Mouse (Mus musculus): ENCODE measurements around the gene Map3k3. TPM values are rescaled to one million over a fixed set of nuclear protein-coding genes. Genes with fewer than 3 reads are reported as not detected.
"Not testable (repeated sequence)": the region's sequence is repeated elsewhere in the genome, so short reads cannot be mapped to it uniquely, and the experiment has no call there.

The Map3k3 gene
- polyA plus RNA-seq, 1 experiment from 2014 or later: 14.7 TPM

GRCm38 (mm10) chr11:106193371-106194154 lies 109.2 kb downstream of the Map3k3 start:
- H3K27ac ChIP-seq (ENCODE audit: low read length): peak overlapping the region; percentile 88
- under 1% methylated on average over 43 of the region's 44 CpGs for WGBS
- ATAC-seq: peak; percentile 96

DNA sequence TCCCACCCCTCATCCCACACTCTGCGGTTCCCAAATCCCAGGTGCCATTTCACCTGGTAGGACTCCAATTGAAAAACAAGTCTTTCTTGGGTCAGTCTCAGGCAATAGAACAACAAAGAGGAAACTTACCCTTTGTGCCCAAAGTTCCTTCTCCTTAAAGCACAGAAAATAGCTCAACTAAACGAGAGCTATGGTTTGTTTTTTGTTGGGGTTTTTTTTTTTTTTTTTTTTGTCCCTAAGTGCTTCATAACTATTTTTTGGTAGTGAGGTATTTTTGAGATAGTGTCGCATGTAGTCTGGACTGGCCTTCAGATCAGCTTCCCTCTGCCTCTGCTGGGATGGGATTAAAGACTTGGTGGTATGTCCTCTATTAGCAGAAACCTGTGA lies 109.7 kb downstream of the Map3k3 start:
- no peaks in the 10 kb centered on the region for H3K27me3 ChIP-seq (replicated peaks; ENCODE audit: control insufficient read depth, insufficient read depth, low read length)
- peaks cover 10% of the 10 kb centered on the region for H3K4me1 ChIP-seq (replicated peaks; ENCODE audit: control insufficient read depth, insufficient read depth, low read length)
- no peak for ATAC-seq
- no peaks in the 10 kb centered on the region; the same call in 1 of the 2 replicates for H3K36me3 ChIP-seq (ENCODE audit: control insufficient read depth, insufficient read depth)
- no peaks in the 10 kb centered on the region for H3K9me3 ChIP-seq (ENCODE audit: control insufficient read depth, low read length)
- peak overlapping the region; percentile 63 for H3K9ac ChIP-seq (replicated peaks; ENCODE audit: low read depth, low read length)
- H3K4me2 ChIP-seq (ENCODE audit: low read length): peak overlapping the region; percentile 50
- H3K4me3 ChIP-seq (replicated peaks; ENCODE audit: low read length): peak overlapping the region; percentile 86
- H3K27ac ChIP-seq (ENCODE audit: low read length): peak overlapping the region; percentile 80
- 40% methylated on average over 3 of the region's 3 CpGs for WGBS

More at GRCm38 (mm10) chr11:106193371-106194154, 109.2 kb downstream of the Map3k3 start:
- Histone ChIP-seq H3K4me2 (ENCODE audit: low read length) (peak overlapping the region; percentile 52), H3K9me3 (ENCODE audit: control insufficient read depth, low read length) (no peaks in the 10 kb centered on the region), H3K9ac (replicated peaks; ENCODE audit: low read depth, low read length) (peak overlapping the region; percentile 90), H3K27me3 (replicated peaks; ENCODE audit: control insufficient read depth, insufficient read depth, low read length) (no peaks in the 10 kb centered on the region), H3K4me3 (replicated peaks; ENCODE audit: low read length) (peak overlapping the region; percentile 86), H3K36me3 (ENCODE audit: control insufficient read depth, insufficient read depth) (no peaks in the 10 kb centered on the region; the same call in 1 of the 2 replicates), H3K4me1 (replicated peaks; ENCODE audit: control insufficient read depth, insufficient read depth, low read length) (peaks cover 10% of the 10 kb centered on the region)

- Histone ChIP-seq H3K9ac (replicated peaks; ENCODE audit: low read depth, low read length) (no peak overlapping the region), H3K36me3 (ENCODE audit: control insufficient read depth, insufficient read depth) (no peaks in the 10 kb centered on the region; the same call in 1 of the 2 replicates), H3K4me3 (replicated peaks; ENCODE audit: low read length) (no peak overlapping the region), H3K4me2 (ENCODE audit: low read length) (no peak overlapping the region), H3K27ac (ENCODE audit: low read length) (no peak overlapping the region), H3K9me3 (ENCODE audit: control insufficient read depth, low read length) (no peaks in the 10 kb centered on the region), H3K27me3 (replicated peaks; ENCODE audit: control insufficient read depth, insufficient read depth, low read length) (no peaks in the 10 kb centered on the region), H3K4me1 (replicated peaks; ENCODE audit: control insufficient read depth, insufficient read depth, low read length) (peaks cover 10% of the 10 kb centered on the region)
- no peak for ATAC-seq
- 90% methylated on average over 7 of the region's 7 CpGs for WGBS
These were observed 110.5 kb downstream of the Map3k3 start for GRCm38 (mm10) chr11:106194891-106195290.

- ATAC-seq: no peak
- no peak overlapping the region for H3K4me3 ChIP-seq (replicated peaks; ENCODE audit: low read length)
- no peak overlapping the region for H3K9ac ChIP-seq (replicated peaks; ENCODE audit: low read depth, low read length)
- no peaks in the 10 kb centered on the region; the same call in 1 of the 2 replicates for H3K36me3 ChIP-seq (ENCODE audit: control insufficient read depth, insufficient read depth)
- no peaks in the 10 kb centered on the region for H3K9me3 ChIP-seq (ENCODE audit: control insufficient read depth, low read length)
- no peak overlapping the region for H3K4me2 ChIP-seq (ENCODE audit: low read length)
- H3K27ac ChIP-seq (ENCODE audit: low read length): no peak overlapping the region
- H3K4me1 ChIP-seq (replicated peaks; ENCODE audit: control insufficient read depth, insufficient read depth, low read length): peaks cover 10% of the 10 kb centered on the region
- H3K27me3 ChIP-seq (replicated peaks; ENCODE audit: control insufficient read depth, insufficient read depth, low read length): no peaks in the 10 kb centered on the region
These were observed 110.9 kb downstream of the Map3k3 start for GRCm38 (mm10) chr11:106195341-106195740.

GRCm38 (mm10) chr11:106198277-106198676 lies 113.9 kb downstream of the Map3k3 start:
- WGBS: 83% methylated on average over 4 of the region's 4 CpGs
- H3K27ac ChIP-seq (ENCODE audit: low read length): no peak overlapping the region
- no peaks in the 10 kb centered on the region for H3K9me3 ChIP-seq (ENCODE audit: control insufficient read depth, low read length)
- no peak overlapping the region for H3K9ac ChIP-seq (replicated peaks; ENCODE audit: low read depth, low read length)
- no peaks in the 10 kb centered on the region for H3K27me3 ChIP-seq (replicated peaks; ENCODE audit: control insufficient read depth, insufficient read depth, low read length)
- ATAC-seq: no peak
- no peak overlapping the region for H3K4me2 ChIP-seq (ENCODE audit: low read length)
- peaks cover 3% of the 10 kb centered on the region for H3K4me1 ChIP-seq (replicated peaks; ENCODE audit: control insufficient read depth, insufficient read depth, low read length)
- no peak overlapping the region for H3K4me3 ChIP-seq (replicated peaks; ENCODE audit: low read length)
- H3K36me3 ChIP-seq (ENCODE audit: control insufficient read depth, insufficient read depth): peaks cover 14% of the 10 kb centered on the region

GRCm38 (mm10) chr11:106199997-106200396 lies 115.6 kb downstream of the Map3k3 start:
- not testable (repeated sequence) for ATAC-seq; H3K27me3 ChIP-seq (replicated peaks; ENCODE audit: control insufficient read depth, insufficient read depth, low read length); H3K9me3 ChIP-seq (ENCODE audit: control insufficient read depth, low read length); H3K9ac ChIP-seq (replicated peaks; ENCODE audit: low read depth, low read length); H3K4me3 ChIP-seq (replicated peaks; ENCODE audit: low read length); H3K4me1 ChIP-seq (replicated peaks; ENCODE audit: control insufficient read depth, insufficient read depth, low read length); H3K27ac ChIP-seq (ENCODE audit: low read length); H3K4me2 ChIP-seq (ENCODE audit: low read length)
- H3K36me3 ChIP-seq (ENCODE audit: control insufficient read depth, insufficient read depth): peaks cover 25% of the 10 kb centered on the region
- 93% methylated on average over 7 of the region's 7 CpGs for WGBS

GRCm38 (mm10) chr11:106200756-106201155 lies 116.3 kb downstream of the Map3k3 start:
- H3K9ac ChIP-seq (replicated peaks; ENCODE audit: low read depth, low read length): no peak overlapping the region; the same call in 1 of the 2 replicates
- no peaks in the 10 kb centered on the region for H3K4me1 ChIP-seq (replicated peaks; ENCODE audit: control insufficient read depth, insufficient read depth, low read length)
- no peak overlapping the region for H3K4me2 ChIP-seq (ENCODE audit: low read length)
- no peak for ATAC-seq
- no peak overlapping the region for H3K4me3 ChIP-seq (replicated peaks; ENCODE audit: low read length)
- no peaks in the 10 kb centered on the region for H3K9me3 ChIP-seq (ENCODE audit: control insufficient read depth, low read length)
- H3K27ac ChIP-seq (ENCODE audit: low read length): no peak overlapping the region
- peaks cover 25% of the 10 kb centered on the region for H3K36me3 ChIP-seq (ENCODE audit: control insufficient read depth, insufficient read depth)
- 89% methylated on average over 6 of the region's 6 CpGs for WGBS
- H3K27me3 ChIP-seq (replicated peaks; ENCODE audit: control insufficient read depth, insufficient read depth, low read length): no peaks in the 10 kb centered on the region

DNA sequence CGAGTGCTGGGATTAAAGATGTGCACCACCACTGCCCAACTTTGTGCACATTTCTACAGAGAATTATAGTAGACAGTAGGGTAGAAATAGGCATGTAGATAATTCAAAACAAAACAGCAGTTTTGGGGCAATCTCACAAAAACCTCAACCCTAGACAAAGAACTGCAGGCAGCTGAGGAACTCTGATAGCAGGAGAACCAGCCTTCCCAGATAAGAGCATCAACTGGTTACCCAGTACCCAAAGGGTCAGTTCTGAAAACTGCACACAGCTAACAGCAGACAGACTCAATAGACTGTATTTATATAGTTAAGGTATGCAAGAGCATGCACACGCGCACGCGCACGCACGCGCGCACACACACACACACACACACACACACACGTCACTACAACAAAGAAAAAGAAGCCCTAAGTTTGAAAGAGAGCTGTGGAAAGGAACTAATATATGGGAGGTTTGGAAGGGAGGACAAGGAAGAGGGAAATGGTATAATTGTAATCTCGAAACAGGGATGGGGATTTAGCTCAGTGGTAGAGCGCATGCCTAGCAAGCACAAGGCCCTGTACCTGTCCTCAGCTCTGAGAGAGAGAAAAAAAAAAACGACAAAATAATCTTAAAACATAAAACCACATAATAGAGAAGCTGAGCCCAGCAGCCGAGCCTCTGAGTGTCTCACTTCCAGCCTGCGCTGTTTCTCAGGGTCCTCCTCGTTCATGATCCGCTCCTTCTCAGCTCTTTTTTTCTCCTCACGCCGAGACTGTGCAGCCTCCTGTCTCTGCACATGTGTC lies 117.1 kb downstream of the Map3k3 start:
- Histone ChIP-seq H3K27me3 (replicated peaks; ENCODE audit: control insufficient read depth, insufficient read depth, low read length) (no peaks in the 10 kb centered on the region), H3K9me3 (ENCODE audit: control insufficient read depth, low read length) (no peaks in the 10 kb centered on the region), H3K4me3 (replicated peaks; ENCODE audit: low read length) (no peak overlapping the region), H3K9ac (replicated peaks; ENCODE audit: low read depth, low read length) (no peak overlapping the region), H3K27ac (ENCODE audit: low read length) (no peak overlapping the region), H3K36me3 (ENCODE audit: control insufficient read depth, insufficient read depth) (peaks cover 26% of the 10 kb centered on the region), H3K4me2 (ENCODE audit: low read length) (no peak overlapping the region), H3K4me1 (replicated peaks; ENCODE audit: control insufficient read depth, insufficient read depth, low read length) (no peaks in the 10 kb centered on the region)
- WGBS: 94% methylated on average over 19 of the region's 19 CpGs
- no peak for ATAC-seq

DNA sequence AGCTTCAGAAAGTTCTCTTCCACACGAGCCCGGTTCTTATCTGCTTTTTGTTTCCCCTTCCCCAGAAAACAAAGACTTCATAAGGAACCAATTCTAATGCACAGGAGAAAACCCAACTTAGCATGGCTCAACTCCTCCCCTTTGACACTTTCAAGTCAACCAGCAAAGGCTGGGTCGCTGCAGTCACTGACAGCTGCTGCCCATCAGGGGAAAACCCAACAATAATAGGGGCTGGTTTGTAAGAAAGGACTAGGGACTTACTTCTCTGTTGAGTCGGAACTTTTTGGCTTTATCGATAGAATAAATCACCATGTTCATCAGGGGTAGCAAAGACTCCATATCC lies 117.7 kb downstream of the Map3k3 start, which contains the start of gene Strada:
Gene Strada (minus strand): TSS at position 46 of the 343 bp plus-strand sequence.
- 88% methylated on average over 5 of the region's 5 CpGs for WGBS
- H3K4me3 ChIP-seq (replicated peaks; ENCODE audit: low read length): no peak within 1 kb of the TSS

More for the DNA sequence above, 117.7 kb downstream of the Map3k3 start, which contains the start of gene Strada:
- H3K27me3 ChIP-seq (replicated peaks; ENCODE audit: control insufficient read depth, insufficient read depth, low read length): no peaks in the 10 kb centered on the region
- H3K36me3 ChIP-seq (ENCODE audit: control insufficient read depth, insufficient read depth): peaks cover 31% of the 10 kb centered on the region
- no peak within 1 kb of the TSS for H3K27ac ChIP-seq (ENCODE audit: low read length)
- H3K9ac ChIP-seq (replicated peaks; ENCODE audit: low read depth, low read length): no peak within 1 kb of the TSS; the same call in 1 of the 2 replicates
- no peaks in the 10 kb centered on the region for H3K9me3 ChIP-seq (ENCODE audit: control insufficient read depth, low read length)
- H3K4me1 ChIP-seq (replicated peaks; ENCODE audit: control insufficient read depth, insufficient read depth, low read length): no peaks in the 10 kb centered on the region
- ATAC-seq: no peak
- no peak within 1 kb of the TSS for H3K4me2 ChIP-seq (ENCODE audit: low read length)
